Mouse (Mus musculus) frontal cortex, postnatal 36 days (tissue): ENCODE data around the gene Crybg1.
A peak's percentile ranks its signal among the peaks of the same experiment; 100 is the strongest.
"Not testable (repeated sequence)": the region's sequence is repeated elsewhere in the genome, so short reads cannot be mapped to it uniquely, and the experiment has no call there.

Experiments used
- DNase-seq, 2 experiments: peaks; one replicate each; pipeline ENCODE4 v3.0.0; 2022; ENCODE audit warnings: low spot score in 2 of 2

Crybg1 gene

GRCm38 (mm10) chr10:44005677-44006641 lies 142.7 kb downstream of the Crybg1 start:
- no peak for DNase-seq

- peak in 1 of 2 experiments; percentile 31 for DNase-seq
Observed at GRCm38 (mm10) chr10:44004221-44004751, 144.4 kb downstream of the Crybg1 start.

- peak; percentile 9 to 10 for DNase-seq
Observed at GRCm38 (mm10) chr10:44003551-44004151, 145.0 kb downstream of the Crybg1 start.

DNA sequence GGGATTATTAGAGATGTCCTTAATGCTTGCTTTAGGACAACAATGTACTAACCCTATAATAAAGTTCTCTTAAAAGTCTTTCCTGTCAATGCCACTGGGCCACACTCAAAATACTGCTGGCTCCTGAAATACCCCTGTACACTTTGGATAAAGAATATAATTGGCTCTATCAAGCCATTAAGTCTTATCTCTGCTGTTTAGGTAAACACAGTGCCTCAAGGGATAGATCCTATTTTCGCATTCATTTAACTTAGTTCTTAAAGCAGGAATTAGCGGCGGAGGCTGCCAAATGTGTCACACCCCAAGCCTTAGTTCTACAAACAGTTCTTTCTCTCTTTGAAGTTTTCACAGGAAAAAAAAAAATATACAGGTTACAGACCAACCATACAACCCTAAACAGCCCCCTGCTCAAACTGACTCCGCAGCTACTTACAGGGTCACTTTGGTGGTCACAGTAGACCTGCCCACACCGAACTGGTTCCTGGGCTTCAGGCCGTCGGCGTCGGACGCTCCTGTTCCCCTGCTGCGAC lies 145.6 kb downstream of the Crybg1 start:
- no peak for DNase-seq

- no peak for DNase-seq
Observed at GRCm38 (mm10) chr10:44002004-44002940, 146.4 kb downstream of the Crybg1 start.

DNA sequence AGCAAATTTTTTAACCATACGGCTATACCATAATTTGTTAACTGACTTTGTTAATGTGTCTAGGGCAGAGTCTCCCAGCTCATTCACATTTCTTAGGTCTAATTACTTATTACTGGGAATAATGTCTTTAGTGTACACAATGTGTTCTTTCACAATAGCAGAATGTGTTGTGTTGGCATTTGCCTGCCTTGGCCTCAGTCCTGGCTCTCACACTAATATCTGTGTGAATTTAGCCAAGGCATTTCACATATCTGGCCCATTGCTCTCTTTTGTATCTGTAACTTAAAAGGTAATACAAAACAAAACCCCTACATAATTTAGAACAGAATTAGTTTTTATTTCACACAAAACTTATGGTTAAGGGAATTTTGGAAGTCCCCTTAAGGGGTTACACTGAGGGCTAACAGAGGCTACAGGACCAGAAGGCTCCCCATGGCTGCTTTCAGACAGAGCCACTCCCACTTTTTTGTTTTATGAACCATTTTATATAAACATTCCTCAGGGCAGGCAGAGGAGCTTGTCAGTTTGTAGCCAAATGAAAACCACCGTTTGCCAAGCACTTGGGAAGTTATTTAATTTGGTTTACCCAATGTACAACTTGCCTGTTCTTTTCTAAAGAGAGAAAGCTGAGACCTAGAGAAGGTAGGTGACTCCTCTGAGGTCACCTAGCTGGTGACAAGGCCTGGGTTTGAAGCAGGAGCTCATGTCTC lies 148.3 kb downstream of the Crybg1 start:
- DNase-seq, result no peak

GRCm38 (mm10) chr10:43998503-43999082 lies 150.1 kb downstream of the Crybg1 start:
- DNase-seq, result peak in 1 of 2 experiments; percentile 8

GRCm38 (mm10) chr10:43998023-43998422 lies 150.6 kb downstream of the Crybg1 start:
- no peak for DNase-seq

DNA sequence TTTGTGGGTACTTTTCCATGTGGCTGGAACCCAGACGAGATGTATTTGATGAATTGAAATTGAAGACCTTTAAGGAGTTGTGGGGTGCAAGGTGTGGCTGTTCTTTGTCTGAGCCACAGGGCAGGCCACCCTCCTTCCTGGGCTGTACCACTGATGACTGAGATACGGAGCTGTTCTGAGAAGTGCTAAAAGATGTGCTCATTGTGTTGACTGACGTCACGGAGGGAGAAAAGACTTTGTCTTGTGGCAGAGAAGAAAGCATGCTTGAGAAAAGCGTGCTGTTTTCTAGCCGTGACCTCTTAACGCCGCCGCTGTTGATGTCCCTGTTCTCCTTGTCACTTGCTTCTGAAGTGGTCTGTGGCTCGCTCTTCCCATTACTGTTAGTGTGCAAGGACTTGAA lies 151.4 kb downstream of the Crybg1 start:
- DNase-seq, result no peak

GRCm38 (mm10) chr10:43995858-43996650 lies 152.6 kb downstream of the Crybg1 start:
- DNase-seq, result no peak

- no peak for DNase-seq
Observed at GRCm38 (mm10) chr10:43993198-43993597, 155.5 kb downstream of the Crybg1 start.

DNA sequence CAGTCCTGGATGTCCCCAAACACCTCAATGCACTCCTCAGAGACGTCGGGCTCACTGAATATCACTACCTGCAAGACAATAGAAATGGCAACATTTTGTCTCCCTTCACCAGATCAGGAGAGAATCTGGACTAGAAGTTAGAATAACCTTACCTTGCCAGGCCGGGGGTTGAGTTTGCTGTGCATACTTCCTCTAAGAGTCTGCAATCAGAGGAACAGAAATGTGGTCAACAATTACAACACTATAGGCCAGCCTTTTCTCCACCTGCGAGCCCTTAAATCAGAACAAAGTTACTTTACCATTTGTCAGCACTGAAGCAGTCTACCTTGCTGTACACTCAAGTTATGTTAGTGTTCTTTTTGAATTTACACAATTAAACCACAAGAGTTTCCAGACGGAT lies 156.1 kb downstream of the Crybg1 start:
- DNase-seq, result no peak

DNA sequence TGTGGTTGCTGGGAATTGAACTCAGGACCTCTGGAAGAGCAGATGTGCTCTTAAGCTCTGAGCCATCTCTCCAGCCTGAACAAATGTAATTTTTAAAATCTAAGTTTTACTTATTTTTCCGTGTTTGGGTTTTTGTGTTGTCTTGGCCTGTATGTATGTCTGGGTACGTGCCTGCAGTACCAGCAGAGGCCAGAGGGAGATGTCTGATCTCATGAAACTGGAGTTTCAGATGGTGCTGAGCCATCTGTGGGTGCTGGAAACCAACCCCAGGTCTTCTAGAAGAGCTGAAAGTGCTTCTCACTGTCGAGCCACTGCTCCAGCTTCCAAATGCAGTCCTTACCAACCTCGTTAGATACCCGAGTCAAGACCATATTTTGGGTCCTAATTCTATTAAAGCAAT lies 157.4 kb downstream of the Crybg1 start:
- no peak for DNase-seq

- DNase-seq, result no peak
Observed at GRCm38 (mm10) chr10:43983866-43984265, 164.8 kb downstream of the Crybg1 start.

DNA sequence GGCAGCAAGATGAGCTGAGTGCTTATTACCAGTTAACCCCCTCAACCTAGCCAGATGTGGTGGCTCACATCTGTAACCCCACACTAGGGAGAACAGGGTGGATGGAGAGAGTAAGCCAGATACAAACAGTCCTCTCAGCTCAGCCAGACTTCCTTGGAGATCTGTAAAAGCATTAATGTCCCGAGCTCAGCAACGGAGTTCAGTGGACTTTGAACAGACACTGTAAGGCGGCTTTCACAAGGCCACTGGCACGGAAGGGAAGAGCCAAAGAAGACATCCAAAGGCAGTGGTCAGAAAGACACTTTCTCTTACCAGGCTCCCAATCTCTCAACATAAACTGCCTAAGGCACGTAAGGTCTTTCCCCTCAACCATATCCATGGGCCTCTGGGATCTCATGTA lies 165.4 kb downstream of the Crybg1 start:
- DNase-seq, result no peak

GRCm38 (mm10) chr10:43982470-43982869 lies 166.2 kb downstream of the Crybg1 start:
- no peak for DNase-seq

DNA sequence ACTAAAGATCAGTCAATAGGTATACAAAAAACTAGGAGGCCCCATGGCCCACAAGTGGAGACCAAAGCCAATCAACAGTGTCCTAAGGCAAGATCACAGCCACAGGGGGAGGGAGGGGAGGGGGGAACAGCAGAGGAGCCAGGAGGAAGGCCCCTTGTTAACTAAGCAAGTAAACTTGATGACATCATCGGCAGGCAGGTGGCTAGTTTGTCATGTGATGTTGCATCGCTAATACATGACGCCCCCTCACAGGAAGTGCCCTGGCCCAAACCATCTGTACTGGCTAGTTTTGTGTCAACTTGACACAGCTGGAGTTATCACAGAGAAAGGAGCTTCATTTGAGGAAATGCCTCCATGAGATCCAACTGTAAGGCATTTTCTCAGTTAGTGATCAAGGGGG lies 167.9 kb downstream of the Crybg1 start:
- not testable (repeated sequence) for DNase-seq

DNA sequence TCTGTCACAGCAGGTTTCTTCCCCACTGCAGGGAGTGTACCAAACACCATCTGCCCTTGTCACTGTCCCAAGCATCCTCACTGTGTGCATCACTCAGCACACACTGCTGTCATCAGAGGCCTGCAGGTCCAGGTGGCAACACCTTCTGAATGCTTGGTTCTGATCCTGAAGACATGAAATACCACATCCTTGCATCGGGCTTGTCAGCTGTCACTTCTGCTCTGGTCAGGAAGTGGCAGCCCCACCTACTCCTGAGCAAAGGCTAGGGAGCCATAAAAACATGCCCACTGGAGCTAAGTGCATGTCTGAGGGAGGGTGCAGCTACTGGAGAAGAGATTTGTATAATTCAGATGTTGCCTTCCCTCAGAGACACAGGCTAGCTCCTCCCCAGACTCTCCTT lies 168.6 kb downstream of the Crybg1 start:
- no peak for DNase-seq

DNA sequence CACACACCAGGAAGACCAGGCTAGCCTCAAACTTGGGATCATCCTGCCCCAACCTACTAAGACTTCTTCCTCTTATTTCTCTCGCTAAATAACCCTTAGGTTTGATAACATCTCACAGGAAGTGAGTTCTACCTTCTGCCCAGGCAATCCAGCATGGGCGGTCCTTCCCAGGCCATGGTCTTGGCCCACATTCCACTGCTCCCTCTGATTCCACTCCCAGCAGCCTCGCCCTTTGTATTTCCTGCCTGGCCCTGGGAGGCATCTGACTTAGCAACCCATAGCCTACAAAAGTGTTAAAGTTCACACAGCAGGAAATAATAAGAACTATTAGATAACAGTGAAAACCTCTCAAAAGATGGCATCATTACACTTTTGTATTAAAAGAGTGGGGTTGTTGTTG lies 171.3 kb downstream of the Crybg1 start:
- DNase-seq, result no peak

- DNase-seq, result no peak
Observed at GRCm38 (mm10) chr10:43973244-43973643, 175.4 kb downstream of the Crybg1 start.
